Mouse (Mus musculus) embryonic facial prominence, embryonic 10.5 days (tissue): ENCODE results near the gene Entpd3. TPM values are rescaled to one million over a fixed set of nuclear protein-coding genes. Genes with fewer than 3 reads are reported as not detected.
A peak's percentile ranks its signal among the peaks of the same experiment; 100 is the strongest.

Experiments used
- DNase-seq: peaks from one replicate; pipeline ENCODE4 v3.0.0-alpha.2; 2017; ENCODE audit warnings: low spot score
- H3K27ac ChIP-seq: fragments of 300-500 bp; sonication (generic); replicated peaks from 2 replicates; pipeline ENCODE4 v1.5.1; 2016; ENCODE audit warnings: mild to moderate bottlenecking
- H3K27me3 ChIP-seq: fragments of 300-500 bp; sonication (generic); replicated peaks from 2 replicates; pipeline ENCODE4 v1.6.1; 2016; ENCODE audit warnings: low read depth, mild to moderate bottlenecking; ENCODE audit not compliant: poor library complexity, severe bottlenecking
- H3K36me3 ChIP-seq: fragments of 300-500 bp; sonication (generic); replicated peaks from 2 replicates; pipeline ENCODE4 v1.6.1; 2016; ENCODE audit warnings: mild to moderate bottlenecking, moderate library complexity
- H3K4me1 ChIP-seq: fragments of 300-500 bp; sonication (generic); 2 replicates; pipeline ENCODE4 v1.6.1; 2016
- H3K4me3 ChIP-seq: fragments of 300-500 bp; sonication (generic); 2 replicates; pipeline ENCODE4 v1.5.1; 2016; ENCODE audit warnings: mild to moderate bottlenecking, moderate library complexity
- H3K9me3 ChIP-seq: fragments of 300-500 bp; sonication (generic); 2 replicates; pipeline ENCODE4 v1.6.1; 2016; ENCODE audit warnings: mild to moderate bottlenecking
- WGBS: fragments of 180-500 bp; shearing (Covaris S2); methylation state at CpG from one replicate; pipeline ENCODE4 v1.1.7; 2016; 5-methylcytosine and 5-hydroxymethylcytosine counted together
- polyA plus RNA-seq: library from polyadenylated mRNA; unstranded; fragments of >200 nt; fragmentation: Nextera tagmentation; extraction: Ambion mirVana; gene quantifications from 2 replicates; pipeline ENCODE4 v1.2.1, GENCODE M21; 2016

The Entpd3 gene
- polyA plus RNA-seq, 1 experiment from 2014 or later: 0.56 TPM

- WGBS: 95% methylated on average over 9 of the region's 9 CpGs
- Histone ChIP-seq H3K4me1 (peaks cover 32% of the 10 kb centered on the region), H3K9me3 (no peaks in the 10 kb centered on the region), H3K27ac (no peak overlapping the region), H3K36me3 (no peaks in the 10 kb centered on the region), H3K27me3 (peaks cover 9% of the 10 kb centered on the region), H3K4me3 (no peak overlapping the region)
- DNase-seq: no peak
Observed at GRCm38 (mm10) chr9:120546482-120546881, 6.9 kb downstream of the Entpd3 start.

- DNase-seq: peak; percentile 29
Observed at GRCm38 (mm10) chr9:120547026-120547668, 7.5 kb downstream of the Entpd3 start.

GRCm38 (mm10) chr9:120550778-120551177 is 11.2 kb downstream of the Entpd3 start:
- Histone ChIP-seq H3K27ac (no peak overlapping the region), H3K27me3 (no peaks in the 10 kb centered on the region; the same call in 1 of the 2 replicates), H3K36me3 (no peaks in the 10 kb centered on the region), H3K4me3 (no peak overlapping the region), H3K4me1 (peaks cover 22% of the 10 kb centered on the region), H3K9me3 (no peaks in the 10 kb centered on the region)
- 88% methylated on average over 9 of the region's 9 CpGs for WGBS
- DNase-seq: peak; percentile 24

More at GRCm38 (mm10) chr9:120547026-120547668, 7.5 kb downstream of the Entpd3 start:
- Histone ChIP-seq H3K9me3 (no peaks in the 10 kb centered on the region), H3K4me1 (peaks cover 26% of the 10 kb centered on the region), H3K27ac (peak overlapping the region; percentile 63), H3K36me3 (no peaks in the 10 kb centered on the region), H3K27me3 (peaks cover 2% of the 10 kb centered on the region), H3K4me3 (peak overlapping the region; percentile 30)
- 29% methylated on average over 16 of the region's 16 CpGs for WGBS

GRCm38 (mm10) chr9:120563590-120563989 is 24.0 kb downstream of the Entpd3 start:
- Histone ChIP-seq H3K4me1 (no peaks in the 10 kb centered on the region), H3K27me3 (no peaks in the 10 kb centered on the region), H3K27ac (no peak overlapping the region), H3K36me3 (no peaks in the 10 kb centered on the region), H3K4me3 (no peak overlapping the region), H3K9me3 (no peaks in the 10 kb centered on the region)
- 87% methylated on average over 3 of the region's 3 CpGs for WGBS
- no peak for DNase-seq

GRCm38 (mm10) chr9:120564247-120564646 is 24.6 kb downstream of the Entpd3 start:
- Histone ChIP-seq H3K4me1 (no peaks in the 10 kb centered on the region), H3K27ac (no peak overlapping the region), H3K9me3 (no peaks in the 10 kb centered on the region), H3K36me3 (no peaks in the 10 kb centered on the region), H3K27me3 (no peaks in the 10 kb centered on the region), H3K4me3 (no peak overlapping the region)
- no peak for DNase-seq
- 82% methylated on average over 2 of the region's 2 CpGs for WGBS

- no peaks in the 10 kb centered on the region for H3K9me3 ChIP-seq
- DNase-seq: no peak
- H3K4me3 ChIP-seq: no peak overlapping the region
- 85% methylated on average over 5 of the region's 5 CpGs for WGBS
- no peaks in the 10 kb centered on the region for H3K27me3 ChIP-seq
- H3K27ac ChIP-seq: no peak overlapping the region
- no peaks in the 10 kb centered on the region for H3K36me3 ChIP-seq
- peaks cover 9% of the 10 kb centered on the region for H3K4me1 ChIP-seq
Observed at GRCm38 (mm10) chr9:120566384-120566783, 26.8 kb downstream of the Entpd3 start.

- H3K27me3 ChIP-seq: no peaks in the 10 kb centered on the region
- 0 out of 2 replicates have a peak overlapping the region, but pooled peaks have one; percentile 20 for H3K27ac ChIP-seq
- no peak overlapping the region for H3K4me3 ChIP-seq
- H3K9me3 ChIP-seq: no peaks in the 10 kb centered on the region
- DNase-seq: no peak
- 75% methylated on average over 2 of the region's 2 CpGs for WGBS
- peaks cover 18% of the 10 kb centered on the region for H3K36me3 ChIP-seq
- H3K4me1 ChIP-seq: peaks cover 23% of the 10 kb centered on the region
Observed at GRCm38 (mm10) chr9:120568917-120569316, 29.3 kb downstream of the Entpd3 start.

- peaks cover 23% of the 10 kb centered on the region for H3K4me1 ChIP-seq
- DNase-seq: peak; percentile 33
- H3K27ac ChIP-seq: no peak overlapping the region
- WGBS: 59% methylated on average over 13 of the region's 13 CpGs
- no peak overlapping the region; the same call in 1 of the 2 replicates for H3K4me3 ChIP-seq
- H3K9me3 ChIP-seq: no peaks in the 10 kb centered on the region
- peaks cover 28% of the 10 kb centered on the region for H3K36me3 ChIP-seq
- no peaks in the 10 kb centered on the region for H3K27me3 ChIP-seq
Observed at GRCm38 (mm10) chr9:120569721-120570333, 30.2 kb downstream of the Entpd3 start.

- Histone ChIP-seq H3K4me3 (peak overlapping the region; percentile 98), H3K36me3 (peaks cover 33% of the 10 kb centered on the region), H3K27ac (peak overlapping the region; percentile 98), H3K4me1 (peaks cover 26% of the 10 kb centered on the region), H3K9me3 (no peaks in the 10 kb centered on the region), H3K27me3 (no peaks in the 10 kb centered on the region)
- 69% methylated on average over 2 of the region's 2 CpGs for WGBS
- no peak for DNase-seq
Observed at GRCm38 (mm10) chr9:120570334-120570725, 30.7 kb downstream of the Entpd3 start.

- Histone ChIP-seq H3K4me3 (peak within 1 kb of the TSS; percentile 98), H3K27me3 (no peaks in the 10 kb centered on the region), H3K4me1 (peaks cover 26% of the 10 kb centered on the region), H3K36me3 (peaks cover 39% of the 10 kb centered on the region), H3K9me3 (no peaks in the 10 kb centered on the region), H3K27ac (peak within 1 kb of the TSS; percentile 98)
- WGBS: 6% methylated on average over 43 of the region's 43 CpGs
- peak; percentile 98 for DNase-seq
Observed at GRCm38 (mm10) chr9:120570741-120571592, 31.3 kb downstream of the Entpd3 start, which contains the start of gene Rpl14. Rpl14 (plus strand) TSS chr9:120571444.

- H3K9me3 ChIP-seq: no peaks in the 10 kb centered on the region
- H3K27me3 ChIP-seq: no peaks in the 10 kb centered on the region
- DNase-seq: no peak
- peak overlapping the region; percentile 98 for H3K4me3 ChIP-seq
- peaks cover 43% of the 10 kb centered on the region for H3K36me3 ChIP-seq
- peaks cover 31% of the 10 kb centered on the region for H3K4me1 ChIP-seq
- 1% methylated on average over 53 of the region's 53 CpGs for WGBS
- H3K27ac ChIP-seq: peak overlapping the region; percentile 98
Observed at GRCm38 (mm10) chr9:120571593-120572385, 32.2 kb downstream of the Entpd3 start.
